Mouse (Mus musculus) G1E (cell line): Measurements from ENCODE around the gene Wdr93. TPM values are rescaled to one million over a fixed set of nuclear protein-coding genes. Genes with fewer than 3 reads are reported as not detected.

Experiments
- ATAC-seq: 2 replicates; pipeline ENCODE4 v1.8.0; 2016; ENCODE audit warnings: mild to moderate bottlenecking; ENCODE audit not compliant: insufficient number of reproducible peaks, poor library complexity, low FRiP score, severe bottlenecking; ENCODE audit errors: extremely low read depth
- DNase-seq: peaks from one replicate; pipeline ENCODE4 v3.0.0; 2012; ENCODE audit warnings: low spot score
- H3K27me3 ChIP-seq: 2 replicates; pipeline ENCODE4 v1.6.1; 2012; ENCODE audit warnings: mild to moderate bottlenecking, low read length, inconsistent platforms; ENCODE audit not compliant: insufficient read depth
- H3K36me3 ChIP-seq: replicated peaks from 2 replicates; pipeline ENCODE3; 2012; ENCODE audit warnings: mild to moderate bottlenecking, inconsistent platforms
- H3K4me1 ChIP-seq: 2 replicates; pipeline ENCODE4 v1.6.1; 2012; ENCODE audit warnings: low read depth, low read length, inconsistent platforms, mixed read lengths; ENCODE audit not compliant: insufficient read depth
- H3K4me3 ChIP-seq: 2 replicates; pipeline ENCODE4 v1.5.1; 2012; ENCODE audit warnings: low read depth, mild to moderate bottlenecking, inconsistent platforms, low read length, moderate library complexity, mixed read lengths
- H3K9me3 ChIP-seq: replicated peaks from 2 replicates; pipeline ENCODE4 v1.6.1; 2012; ENCODE audit warnings: inconsistent platforms
- CTCF ChIP-seq: IDR thresholded peaks from 2 replicates; pipeline ENCODE4 v1.5.1; 2012; ENCODE audit warnings: low read depth, low read length, inconsistent platforms, mixed read lengths
- GATA1 ChIP-seq: IDR thresholded peaks from 2 replicates; pipeline ENCODE4 v1.6.1; 2012; ENCODE audit warnings: borderline replicate concordance, low read length, inconsistent platforms, mixed read lengths
- GATA2 ChIP-seq: IDR thresholded peaks from 2 replicates; pipeline ENCODE4 v1.6.1; 2012; ENCODE audit warnings: low read depth, low read length, inconsistent platforms, borderline replicate concordance
- POLR2AphosphoS5 ChIP-seq: IDR thresholded peaks from 2 replicates; pipeline ENCODE4 v1.6.1; 2012; ENCODE audit warnings: low read depth, low read length, inconsistent platforms; ENCODE audit not compliant: insufficient replicate concordance
- TAL1 ChIP-seq: conservative IDR thresholded peaks from 2 replicates; pipeline ENCODE4 v1.6.1; 2012; ENCODE audit warnings: low read depth, low read length, inconsistent platforms, mixed read lengths
- polyA plus RNA-seq: library from polyadenylated mRNA; stranded (reverse); fragments of >175 nt; gene quantifications from 2 replicates; pipeline ENCODE4 v1.2.3, GENCODE M21; 2012
- total RNA-seq, 2 experiments: library from RNA; stranded (forward) in 1 of 2; stranded (reverse) in 1 of 2; fragments of 200-1000 nt in 1 of 2; fragments of >200 nt in 1 of 2; fragmentation: Nextera tagmentation in 1 of 2; gene quantifications; 2 replicates each; pipeline ENCODE4 v1.2.3; 2014 to 2017

Gene Wdr93
- total and polyA plus RNA-seq, 3 experiments: 0.17 to 2.1 (median 0.55) TPM

DNA sequence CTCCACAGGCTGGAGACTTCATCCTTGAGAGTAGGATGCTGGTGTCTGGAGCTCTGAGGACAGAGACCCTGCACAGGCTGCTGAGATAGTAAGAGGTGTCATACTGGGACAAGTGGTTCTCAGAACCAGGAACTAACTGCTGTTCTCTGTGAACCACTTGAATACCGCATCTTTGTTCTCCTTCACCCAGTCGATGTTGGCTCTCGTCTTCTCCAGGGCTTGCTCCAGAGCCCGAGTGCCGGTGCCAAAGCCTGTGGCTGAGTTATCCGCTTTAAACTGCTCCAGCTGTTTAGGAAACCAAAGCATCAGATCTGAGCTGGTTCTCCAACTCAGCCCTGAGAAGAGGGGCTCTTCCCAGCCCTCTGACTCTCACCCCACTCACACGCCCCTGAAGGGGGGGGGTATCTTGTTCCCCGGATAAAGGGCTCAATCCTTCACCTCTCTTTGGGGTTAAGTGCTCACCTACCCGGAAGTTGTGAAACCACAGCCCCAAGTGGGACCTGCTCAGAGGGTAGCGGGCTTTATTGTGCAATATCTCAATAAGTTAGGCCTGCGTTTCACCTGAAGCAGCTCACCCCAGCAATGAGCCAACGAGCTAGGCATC is 79.2 kb downstream of the Wdr93 start:
- TF ChIP-seq GATA1 (no peak), CTCF (no peak), POLR2AphosphoS5 (no peak), GATA2 (no peak), TAL1 (no peak)
- no peak for ATAC-seq
- no peaks in the 10 kb centered on the region for H3K9me3 ChIP-seq
- H3K27me3 ChIP-seq: peaks cover 18% of the 10 kb centered on the region
- H3K4me1 ChIP-seq: no peaks in the 10 kb centered on the region
- DNase-seq: no peak
- H3K4me3 ChIP-seq: no peak overlapping the region
- H3K36me3 ChIP-seq: no peaks in the 10 kb centered on the region

DNA sequence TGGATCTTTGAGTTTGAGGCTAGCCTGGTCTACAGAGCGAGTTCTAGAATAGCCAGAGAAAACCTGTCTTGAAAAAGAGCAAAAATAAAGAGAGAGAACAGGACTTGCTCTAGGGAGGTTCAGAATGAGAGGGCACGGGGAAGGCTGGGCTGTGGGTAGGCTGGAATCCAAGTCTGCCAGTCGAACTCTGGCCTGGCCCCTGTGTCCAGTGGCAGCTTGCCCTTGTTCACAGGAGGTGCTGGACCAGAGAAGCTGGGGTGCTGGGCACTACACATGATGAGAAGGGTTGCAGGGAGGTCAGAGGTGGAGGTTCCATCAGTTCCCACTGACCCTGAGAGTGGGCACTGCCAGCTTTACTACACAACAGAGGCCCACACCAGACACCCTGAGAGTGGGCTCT is 85.4 kb downstream of the Wdr93 start:
- Histone ChIP-seq H3K36me3 (no peaks in the 10 kb centered on the region), H3K4me1 (no peaks in the 10 kb centered on the region), H3K27me3 (peaks cover 3% of the 10 kb centered on the region; the same call in 1 of the 2 replicates), H3K4me3 (no peak overlapping the region), H3K9me3 (no peaks in the 10 kb centered on the region)
- no peak for ATAC-seq
- TF ChIP-seq GATA2 (no peak), GATA1 (no peak), POLR2AphosphoS5 (no peak), TAL1 (no peak), CTCF (no peak)
- DNase-seq: no peak

DNA sequence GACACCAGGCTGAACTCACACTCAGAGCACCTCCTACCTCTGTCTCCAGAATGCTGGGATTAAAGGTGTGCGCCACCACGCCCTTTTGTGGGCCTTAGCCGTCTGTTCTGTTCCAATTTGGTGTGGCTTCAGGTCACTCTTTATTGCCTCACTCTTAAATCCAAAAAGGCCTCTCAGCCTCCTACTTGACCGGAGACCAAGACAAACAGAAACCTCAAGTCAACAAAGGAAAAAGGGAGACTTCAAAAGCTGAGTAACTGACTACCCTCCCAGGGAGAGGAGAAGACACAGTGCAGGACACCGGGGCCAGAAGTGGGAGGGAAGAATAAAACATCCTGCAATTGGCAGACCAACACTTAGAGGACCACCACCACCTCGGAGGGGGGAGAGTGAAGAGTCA is 88.2 kb downstream of the Wdr93 start:
- Histone ChIP-seq H3K9me3 (no peaks in the 10 kb centered on the region), H3K36me3 (no peaks in the 10 kb centered on the region), H3K4me3 (no peak overlapping the region), H3K4me1 (no peaks in the 10 kb centered on the region), H3K27me3 (peaks cover 3% of the 10 kb centered on the region; the same call in 1 of the 2 replicates)
- ATAC-seq: no peak
- TF ChIP-seq POLR2AphosphoS5 (no peak), GATA2 (no peak), CTCF (no peak), TAL1 (no peak), GATA1 (no peak)
- no peak for DNase-seq

DNA sequence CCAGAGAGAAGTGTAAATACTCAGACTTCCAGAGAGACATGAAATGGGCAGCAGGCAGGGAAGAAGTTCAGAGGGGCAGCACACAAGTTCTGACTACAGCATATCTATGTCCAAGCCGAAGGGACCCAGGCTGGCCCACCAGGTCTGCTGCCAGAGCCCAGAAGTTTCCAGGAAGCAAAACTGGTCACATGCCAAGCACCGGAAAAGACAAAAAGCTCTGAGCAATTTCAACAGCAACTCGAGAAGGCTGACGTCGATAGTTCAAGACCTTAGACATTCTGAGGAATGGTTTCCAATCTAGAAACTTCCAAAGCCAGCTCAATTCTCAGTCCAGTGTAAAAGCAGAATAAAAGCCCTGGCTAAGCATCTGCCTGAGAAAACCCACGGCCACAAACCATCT is 88.6 kb downstream of the Wdr93 start:
- no peak for DNase-seq
- peaks cover 3% of the 10 kb centered on the region; the same call in 1 of the 2 replicates for H3K27me3 ChIP-seq
- H3K4me1 ChIP-seq: no peaks in the 10 kb centered on the region
- H3K36me3 ChIP-seq: no peaks in the 10 kb centered on the region
- TF ChIP-seq GATA2 (no peak), CTCF (no peak), POLR2AphosphoS5 (no peak), TAL1 (no peak), GATA1 (no peak)
- no peak overlapping the region for H3K4me3 ChIP-seq
- ATAC-seq: no peak
- H3K9me3 ChIP-seq: no peaks in the 10 kb centered on the region

DNA sequence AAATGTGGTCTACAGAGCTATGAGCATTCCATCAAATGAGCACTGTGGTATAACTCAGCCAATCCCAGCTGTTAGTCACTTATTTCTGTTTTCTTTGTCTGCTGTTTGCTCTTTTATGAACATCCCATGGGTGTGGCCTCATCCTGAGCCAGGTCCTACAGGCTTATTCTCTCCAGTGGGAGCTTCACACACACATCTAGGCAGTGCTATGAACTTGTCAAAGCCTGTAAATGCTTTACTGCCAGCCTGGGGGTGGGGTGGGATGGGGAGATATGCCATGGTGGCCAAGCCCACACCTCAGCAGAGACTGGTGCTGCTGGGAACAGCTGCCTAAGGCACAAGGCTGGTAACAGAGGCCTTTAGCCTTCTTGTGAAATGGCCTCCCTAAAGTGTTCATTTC is 90.0 kb downstream of the Wdr93 start:
- ATAC-seq (no peak), DNase-seq (no peak)
- no peaks in the 10 kb centered on the region for H3K27me3 ChIP-seq
- no peak overlapping the region for H3K4me3 ChIP-seq
- no peaks in the 10 kb centered on the region for H3K36me3 ChIP-seq
- H3K9me3 ChIP-seq: no peaks in the 10 kb centered on the region
- H3K4me1 ChIP-seq: no peaks in the 10 kb centered on the region
- TF ChIP-seq TAL1 (no peak), GATA1 (no peak), CTCF (no peak), POLR2AphosphoS5 (no peak), GATA2 (no peak)

DNA sequence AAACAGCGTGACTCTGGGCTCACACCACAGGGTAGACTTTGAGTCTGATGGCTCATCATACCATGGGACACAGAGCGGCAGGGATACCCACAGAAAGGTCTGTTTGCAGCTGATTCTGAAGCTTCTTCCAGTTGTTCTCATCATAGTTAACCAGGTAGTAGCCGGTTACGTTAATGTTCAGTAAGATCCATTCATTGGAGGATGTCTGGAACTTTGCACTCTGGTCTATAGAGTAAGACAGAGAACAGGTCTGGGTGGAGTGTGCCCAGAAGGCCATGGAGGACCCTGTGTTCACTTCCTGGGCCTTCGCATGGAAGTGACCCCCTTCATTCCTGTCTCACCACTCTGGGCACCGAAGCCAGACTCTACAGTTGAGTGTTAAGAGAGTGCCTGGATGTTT is 92.2 kb downstream of the Wdr93 start:
- Histone ChIP-seq H3K36me3 (no peaks in the 10 kb centered on the region), H3K4me1 (no peaks in the 10 kb centered on the region), H3K9me3 (no peaks in the 10 kb centered on the region), H3K27me3 (peaks cover 2% of the 10 kb centered on the region; the same call in 1 of the 2 replicates), H3K4me3 (no peak overlapping the region)
- DNase-seq (no peak), ATAC-seq (no peak)
- no peak for TF ChIP-seq TAL1
- TF ChIP-seq POLR2AphosphoS5: no peak
- TF ChIP-seq GATA2: no peak
- TF ChIP-seq GATA1: no peak
- no peak for TF ChIP-seq CTCF

Other genes starting within 250 kb of the Wdr93 start
- gene Rhcg, start 125.5 kb upstream of the Wdr93 start, total RNA-seq (2014; fragmentation: Nextera tagmentation): not detected in 2 replicates
- not detected in 2 replicates for gene Rhcg, start 125.5 kb upstream of the Wdr93 start, total RNA-seq (2017)
- gene Rhcg, start 125.5 kb upstream of the Wdr93 start, polyA plus RNA-seq: not detected in 2 replicates
- gene Ticrr, start 83.0 kb upstream of the Wdr93 start, total RNA-seq (2014; fragmentation: Nextera tagmentation): 69.3 and 74.3 TPM in 2 replicates
- gene Ticrr, start 83.0 kb upstream of the Wdr93 start, total RNA-seq (2017): 16.7 and 21.3 TPM in 2 replicates
- 13.1 and 13.6 TPM in 2 replicates for gene Ticrr, start 83.0 kb upstream of the Wdr93 start, polyA plus RNA-seq
- gene Kif7, start 27.4 kb upstream of the Wdr93 start, total RNA-seq (2014; fragmentation: Nextera tagmentation): 2.6 and 2.7 TPM in 2 replicates
- 4.2 and 4.4 TPM in 2 replicates for gene Kif7, start 27.4 kb upstream of the Wdr93 start, total RNA-seq (2017)
- 17.6 and 19.9 TPM in 2 replicates for gene Kif7, start 27.4 kb upstream of the Wdr93 start, polyA plus RNA-seq
- not detected in 2 replicates for gene Plin1, start 10.3 kb upstream of the Wdr93 start, total RNA-seq (2014; fragmentation: Nextera tagmentation)
- gene Plin1, start 10.3 kb upstream of the Wdr93 start, total RNA-seq (2017): 0.16 TPM in 1 of 2 replicates, not detected in the other
- not detected in 2 replicates for gene Plin1, start 10.3 kb upstream of the Wdr93 start, polyA plus RNA-seq
- 6.5 and 7.5 TPM in 2 replicates for gene Pex11a, start within 50 bp of the Wdr93 start, total RNA-seq (2014; fragmentation: Nextera tagmentation)
- 2.7 and 2.8 TPM in 2 replicates for gene Pex11a, start within 50 bp of the Wdr93 start, total RNA-seq (2017)
- gene Pex11a, start within 50 bp of the Wdr93 start, polyA plus RNA-seq: 2.9 TPM in 2 replicates
- gene Mesp1, start 50.6 kb downstream of the Wdr93 start, total RNA-seq (2014; fragmentation: Nextera tagmentation): not detected in 2 replicates
- gene Mesp1, start 50.6 kb downstream of the Wdr93 start, total RNA-seq (2017): not detected in 2 replicates
- not detected in 2 replicates for gene Mesp1, start 50.6 kb downstream of the Wdr93 start, polyA plus RNA-seq
- gene Mesp2, start 67.6 kb downstream of the Wdr93 start, total RNA-seq (2014; fragmentation: Nextera tagmentation): not detected in 2 replicates
- gene Mesp2, start 67.6 kb downstream of the Wdr93 start, total RNA-seq (2017): 0.17 TPM in 1 of 2 replicates, not detected in the other
- not detected in 2 replicates for gene Mesp2, start 67.6 kb downstream of the Wdr93 start, polyA plus RNA-seq
- gene Anpep, start 117.9 kb downstream of the Wdr93 start, total RNA-seq (2014; fragmentation: Nextera tagmentation): not detected in 2 replicates
- gene Anpep, start 117.9 kb downstream of the Wdr93 start, total RNA-seq (2017): 0.29 and 0.66 TPM in 2 replicates
- gene Anpep, start 117.9 kb downstream of the Wdr93 start, polyA plus RNA-seq: not detected in 2 replicates
- gene Ap3s2, start 177.5 kb downstream of the Wdr93 start, total RNA-seq (2014; fragmentation: Nextera tagmentation): 23.9 and 28.9 TPM in 2 replicates
- 5.6 and 6.0 TPM in 2 replicates for gene Ap3s2, start 177.5 kb downstream of the Wdr93 start, total RNA-seq (2017)
- gene Ap3s2, start 177.5 kb downstream of the Wdr93 start, polyA plus RNA-seq: 6.8 and 7.1 TPM in 2 replicates
- not detected in 2 replicates for gene Arpin, start 192.2 kb downstream of the Wdr93 start, total RNA-seq (2014; fragmentation: Nextera tagmentation)
- 0.06 TPM in 1 of 2 replicates, not detected in the other for gene Arpin, start 192.2 kb downstream of the Wdr93 start, total RNA-seq (2017)
- gene Arpin, start 192.2 kb downstream of the Wdr93 start, polyA plus RNA-seq: not detected in 2 replicates